ENCODE assay signal across 17 mouse cellular contexts in the genomic region with DNA sequence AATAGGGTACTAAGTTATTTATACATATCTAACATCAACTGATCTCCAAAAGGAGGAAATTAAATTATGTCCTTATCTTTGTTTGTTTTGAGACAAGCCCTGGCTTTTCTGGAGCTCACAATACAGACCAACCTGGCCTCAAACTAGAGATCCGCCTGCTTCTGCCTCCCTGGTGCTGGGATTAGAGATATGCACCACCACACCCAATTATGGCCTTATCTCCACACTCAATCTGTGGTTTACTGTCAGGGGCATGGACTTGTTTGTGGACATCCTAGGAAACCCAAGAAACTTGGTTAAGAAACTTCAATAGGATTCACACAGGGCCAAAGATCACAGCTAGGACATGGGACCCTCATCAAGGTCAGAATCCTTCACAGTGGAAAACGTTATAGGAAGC. TPM values are rescaled to one million over a fixed set of nuclear protein-coding genes. Genes with fewer than 3 reads are reported as not detected.
"Had no signal": no experiment of that assay in that cellular context is flagged by ENCODE, and none has a peak within 500 bp of the region (broad histone marks: within the 10 kb centered on the region; RNA-seq: fewer than 3 reads in every experiment).

No protein-coding gene starts in this region.

- H3K36me3 ChIP-seq: limb, embryonic 10.5 days; midbrain, embryonic 10.5 days; midbrain, embryonic 15.5 days; neural tube, embryonic 12.5 days had no signal

- H3K4me3 ChIP-seq: left cerebral cortex, adult 2 months; limb, embryonic 10.5 days; midbrain, embryonic 10.5 days; midbrain, embryonic 15.5 days; neural tube, embryonic 12.5 days had no signal

- H3K27ac ChIP-seq: hindbrain, postnatal 0 days; left cerebral cortex, adult 2 months; limb, embryonic 10.5 days; midbrain, embryonic 10.5 days; midbrain, embryonic 15.5 days; neural tube, embryonic 12.5 days had no signal

- H3K9ac ChIP-seq: lung, embryonic 14.5 days; midbrain, embryonic 15.5 days; neural tube, embryonic 12.5 days had no signal

- H3K4me1 ChIP-seq: limb, embryonic 10.5 days; midbrain, embryonic 10.5 days; midbrain, embryonic 15.5 days; neural tube, embryonic 12.5 days had no signal

- H3K4me2 ChIP-seq: lung, embryonic 14.5 days; midbrain, embryonic 15.5 days; neural tube, embryonic 12.5 days had no signal

- H3K9me3 ChIP-seq: limb, embryonic 10.5 days; midbrain, embryonic 10.5 days; midbrain, embryonic 15.5 days; neural tube, embryonic 12.5 days had no signal

- H3K27me3 ChIP-seq: midbrain, embryonic 15.5 days; neural tube, embryonic 12.5 days had no signal

RNA-seq across cellular contexts. Expression of a gene that starts 3.6 kb away (rescaled TPM):
- total RNA-seq: hindbrain, postnatal 0 days; megakaryocyte, adult 5-6 weeks; monocyte, adult 5-6 weeks; neutrophil, adult 5-6 weeks had no signal
- polyA plus RNA-seq: limb, embryonic 14.5 days; spleen, adult 2 months; thymus, adult 2 months; urinary bladder, adult 2 months had no signal

RNA-seq across cellular contexts. Expression of a gene that starts 21.1 kb away (rescaled TPM):
- total RNA-seq: megakaryocyte, adult 5-6 weeks; monocyte, adult 5-6 weeks; neutrophil, adult 5-6 weeks had no signal
- polyA plus RNA-seq: spleen, adult 2 months; thymus, adult 2 months; urinary bladder, adult 2 months had no signal

RNA-seq across cellular contexts. Expression of a gene that starts 24.0 kb away (rescaled TPM):
- total RNA-seq: hindbrain, postnatal 0 days; layer of hippocampus, adult 8-10 months; megakaryocyte, adult 5-6 weeks; monocyte, adult 5-6 weeks; neutrophil, adult 5-6 weeks had no signal
- polyA plus RNA-seq: hindbrain, postnatal 0 days; intestine, embryonic 14.5 days; kidney, embryonic 14.5 days; limb, embryonic 10.5 days; midbrain, embryonic 10.5 days; midbrain, embryonic 15.5 days; spleen, adult 2 months had no signal

RNA-seq across cellular contexts. Expression of a gene that starts 38.8 kb away (rescaled TPM):
- total RNA-seq: megakaryocyte, adult 5-6 weeks; monocyte, adult 5-6 weeks; neutrophil, adult 5-6 weeks had no signal
- polyA plus RNA-seq: limb, embryonic 10.5 days had no signal
